8 mouse cellular contexts compared by ENCODE assay signal in the genomic region with DNA sequence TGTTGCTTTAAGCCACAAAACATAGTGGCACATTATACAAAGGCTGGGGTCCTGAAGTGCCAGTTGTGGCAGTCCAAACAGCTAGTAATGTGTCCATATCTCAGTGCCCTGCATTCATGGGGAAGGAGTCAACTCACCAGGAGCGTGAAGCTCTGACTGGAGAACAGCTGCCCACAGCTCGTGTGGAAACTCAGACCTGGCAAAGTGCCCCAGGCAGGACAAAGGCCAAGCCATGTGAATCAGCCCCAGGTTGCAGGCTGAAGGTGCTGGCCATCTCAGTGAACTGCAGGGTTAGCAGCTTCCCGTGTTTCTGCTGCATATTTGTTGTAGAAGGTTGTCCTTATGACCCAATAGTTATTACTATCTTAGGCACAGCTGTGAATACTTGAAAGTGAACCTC. TPM values are rescaled to one million over a fixed set of nuclear protein-coding genes. Genes with fewer than 3 reads are reported as not detected.
A peak's percentile ranks its signal among the peaks of the same experiment; 100 is the strongest.
DNase-seq lines count a peak whose midpoint lies in the region; ATAC-seq and TF ChIP-seq lines count a peak whose summit lies in the region.
"Had no signal": no experiment of that assay in that cellular context is flagged by ENCODE, and none has a peak within 500 bp of the region (broad histone marks: within the 10 kb centered on the region; RNA-seq: fewer than 3 reads in every experiment).

No protein-coding gene starts in this region.

- H3K4me3 ChIP-seq in heart, postnatal 0 days (ENCODE audit: low read depth, low read length): no peak overlapping the region
- no peak overlapping the region for H3K4me3 ChIP-seq in myocyte

- no peaks in the 10 kb centered on the region for H3K79me2 ChIP-seq in myocyte (ENCODE audit: control insufficient read depth, insufficient read depth)

- TF ChIP-seq CTCF in heart, postnatal 0 days (IDR thresholded peaks at IDR 0.05; ENCODE audit: low read depth): no peak

- TF ChIP-seq EP300 in heart, postnatal 0 days (IDR thresholded peaks at IDR 0.05; ENCODE audit: low read depth): no peak

- peaks cover 19% of the 10 kb centered on the region; the same call in 1 of the 2 replicates for H3K4me1 ChIP-seq in heart, postnatal 0 days (ENCODE audit: control insufficient read depth, insufficient read depth)

- H3ac ChIP-seq in myocyte (ENCODE audit: control insufficient read depth, insufficient read length): no peak overlapping the region

- no peaks in the 10 kb centered on the region for H3K9me3 ChIP-seq in heart, postnatal 0 days (replicated peaks; ENCODE audit: control insufficient read depth, low read length)

- H3K9ac ChIP-seq in heart, postnatal 0 days (replicated peaks; ENCODE audit: low read depth, low read length): no peak overlapping the region

- TF ChIP-seq POLR2A in myocyte (IDR thresholded peaks at IDR 0.05; ENCODE audit: insufficient read length, low read depth): no peak

- H3K27me3 ChIP-seq in heart, postnatal 0 days (ENCODE audit: control insufficient read depth, insufficient read depth, low read length): no peaks in the 10 kb centered on the region
- no peaks in the 10 kb centered on the region for H3K27me3 ChIP-seq in myocyte (ENCODE audit: control insufficient read depth, insufficient read depth, insufficient read length)

- ATAC-seq in heart, postnatal 0 days (ENCODE audit: insufficient read depth, low read depth): 0 out of 2 replicates have a peak, but pooled peaks have one; percentile 9
- ATAC-seq: midbrain, embryonic 16.5 days had no signal

- peak; percentile 74 for DNase-seq in testis, postnatal 10 days (ENCODE audit: low spot score)
- no peak for DNase-seq in testis, postnatal 14 days (ENCODE audit: low spot score)
- DNase-seq in cerebellum, adult 11-12 months: peak; percentile 77
- no peak for DNase-seq in heart, postnatal 0 days (ENCODE audit: low spot score)
- no peak for DNase-seq in yolk sac, embryonic 10.5 days (ENCODE audit: low spot score)
- DNase-seq in thymus, postnatal 0 days (ENCODE audit: low spot score): no peak

- 0 out of 2 replicates have a peak, but pooled peaks cover 5% of the 10 kb centered on the region for H3K36me3 ChIP-seq in heart, postnatal 0 days (replicated peaks; ENCODE audit: control insufficient read depth, insufficient read depth, low read length)
- no peaks in the 10 kb centered on the region for H3K36me3 ChIP-seq in myocyte (ENCODE audit: control insufficient read depth, insufficient read depth)

- no peak overlapping the region for H3K4me2 ChIP-seq in heart, postnatal 0 days (ENCODE audit: low read depth, low read length)
- H3K4me2 ChIP-seq in myocyte (ENCODE audit: low read depth): no peak overlapping the region

- 0 out of 2 replicates have a peak overlapping the region, but pooled peaks have one; percentile 23 for H3K27ac ChIP-seq in heart, postnatal 0 days (ENCODE audit: low read depth)

- WGBS in heart, postnatal 0 days: 19% methylated on average over 3 of the region's 3 CpGs

TF ChIP-seq in myocyte, 11 proteins besides CTCF, POLR2A, EP300 and RAD21:
- TF ChIP-seq REST (IDR thresholded peaks at IDR 0.05; ENCODE audit: insufficient read depth, insufficient read length): no peak
- no peak for TF ChIP-seq E2F4 (IDR thresholded peaks at IDR 0.05; ENCODE audit: insufficient read depth)
- TF ChIP-seq TCF12 (IDR thresholded peaks at IDR 0.05; ENCODE audit: insufficient read depth, poor library complexity, severe bottlenecking): no peak
- TF ChIP-seq MYOG (IDR thresholded peaks at IDR 0.05; ENCODE audit: control insufficient read depth in 1 of 3, insufficient read depth in 1 of 3, insufficient read length in 2 of 3, low read depth in 2 of 3): peak in 1 of 3 experiments; percentile 75
- TF ChIP-seq TCF3 (IDR thresholded peaks at IDR 0.05; ENCODE audit: insufficient read length, low read depth): no peak
- no peak for TF ChIP-seq CEBPB (IDR thresholded peaks at IDR 0.05; ENCODE audit: insufficient read depth, poor library complexity, severe bottlenecking)
- TF ChIP-seq MYOD1 (IDR thresholded peaks at IDR 0.05; ENCODE audit: control insufficient read depth in 1 of 3, insufficient read length in 2 of 3, low read depth in 2 of 3): peak in 2 of 3 experiments; percentile 47 to 68
- no peak for TF ChIP-seq POLR2AphosphoS2 (IDR thresholded peaks at IDR 0.05; ENCODE audit: insufficient read length, low read depth)
- no peak for TF ChIP-seq SRF (IDR thresholded peaks at IDR 0.05; ENCODE audit: control insufficient read depth, insufficient read length, low read depth)
- no peak for TF ChIP-seq MAX (IDR thresholded peaks at IDR 0.05; ENCODE audit: low read depth)
- no peak for TF ChIP-seq USF1 (IDR thresholded peaks at IDR 0.05; ENCODE audit: low read depth)

RNA-seq across cellular contexts. Expression of gene Lime1, which starts 36.1 kb away (rescaled TPM):
- 11.1 and 21.1 TPM in 2 replicates for total RNA-seq in heart, postnatal 0 days (2014; rRNA removed; ENCODE audit: low replicate concordance)
- 5.9 and 7.6 TPM in 2 replicates for polyA plus RNA-seq in heart, postnatal 0 days (2015; fragmentation: Nextera tagmentation; extraction: Ambion mirVana)
- 8.2 TPM for polyA plus RNA-seq in myocyte (2012; fragmentation: generic; extraction: Trizol)
- 35.7 and 40.7 TPM in 2 replicates for polyA plus RNA-seq in thymus, postnatal 0 days (2015; fragmentation: Nextera tagmentation; extraction: Ambion mirVana)

RNA-seq across cellular contexts. Expression of gene Zbtb46, which starts 43.3 kb away (rescaled TPM):
- 13.3 and 18.4 TPM in 2 replicates for total RNA-seq in heart, postnatal 0 days (2014; rRNA removed; ENCODE audit: low replicate concordance)
- polyA plus RNA-seq in heart, postnatal 0 days (2015; fragmentation: Nextera tagmentation; extraction: Ambion mirVana): 6.7 and 7.5 TPM in 2 replicates
- polyA plus RNA-seq in myocyte (2012; fragmentation: generic; extraction: Trizol): 1.3 TPM
- 2.4 and 2.8 TPM in 2 replicates for polyA plus RNA-seq in thymus, postnatal 0 days (2015; fragmentation: Nextera tagmentation; extraction: Ambion mirVana)

RNA-seq across cellular contexts. Expression of gene Arfrp1, which starts 50.7 kb away (rescaled TPM):
- 11.4 and 17.9 TPM in 2 replicates for total RNA-seq in heart, postnatal 0 days (2014; rRNA removed; ENCODE audit: low replicate concordance)
- 54.8 and 59.4 TPM in 2 replicates for polyA plus RNA-seq in heart, postnatal 0 days (2015; fragmentation: Nextera tagmentation; extraction: Ambion mirVana)
- 48.8 TPM for polyA plus RNA-seq in myocyte (2012; fragmentation: generic; extraction: Trizol)
- polyA plus RNA-seq in thymus, postnatal 0 days (2015; fragmentation: Nextera tagmentation; extraction: Ambion mirVana): 55.8 and 68.0 TPM in 2 replicates

RNA-seq across cellular contexts. Expression of gene Zgpat, which starts 51.2 kb away (rescaled TPM):
- 26.0 and 38.4 TPM in 2 replicates for total RNA-seq in heart, postnatal 0 days (2014; rRNA removed; ENCODE audit: low replicate concordance)
- 18.7 and 19.2 TPM in 2 replicates for polyA plus RNA-seq in heart, postnatal 0 days (2015; fragmentation: Nextera tagmentation; extraction: Ambion mirVana)
- polyA plus RNA-seq in myocyte (2012; fragmentation: generic; extraction: Trizol): 21.7 TPM
- polyA plus RNA-seq in thymus, postnatal 0 days (2015; fragmentation: Nextera tagmentation; extraction: Ambion mirVana): 36.4 and 37.6 TPM in 2 replicates

Comparison
In these comparisons a context has a peak if more than half of its experiments do, and no peak if none do; other contexts are left out.
1. DNase-seq: peak in testis, postnatal 10 days (single experiment) and cerebellum, adult 11-12 months (single experiment); none in testis, postnatal 14 days (single experiment), heart, postnatal 0 days (single experiment), yolk sac, embryonic 10.5 days (single experiment) and thymus, postnatal 0 days (single experiment).